Mouse (Mus musculus) T-cell, adult 66 days (primary cell): ENCODE data around the gene Slc8a3. TPM values are rescaled to one million over a fixed set of nuclear protein-coding genes. Genes with fewer than 3 reads are reported as not detected.

ENCODE experiments used
- total RNA-seq, 2 experiments: library from RNA; stranded (reverse); gene quantifications; 3 replicates in 1 of 2; 4 replicates in 1 of 2; pipeline ENCODE4 v1.2.4; 2023

Gene Slc8a3
- not detected for total RNA-seq

GRCm38 (mm10) chr12:81332875-81333421 is at the start of gene Slc8a3:
Slc8a3 (minus strand) TSS chr12:81333180.

DNA sequence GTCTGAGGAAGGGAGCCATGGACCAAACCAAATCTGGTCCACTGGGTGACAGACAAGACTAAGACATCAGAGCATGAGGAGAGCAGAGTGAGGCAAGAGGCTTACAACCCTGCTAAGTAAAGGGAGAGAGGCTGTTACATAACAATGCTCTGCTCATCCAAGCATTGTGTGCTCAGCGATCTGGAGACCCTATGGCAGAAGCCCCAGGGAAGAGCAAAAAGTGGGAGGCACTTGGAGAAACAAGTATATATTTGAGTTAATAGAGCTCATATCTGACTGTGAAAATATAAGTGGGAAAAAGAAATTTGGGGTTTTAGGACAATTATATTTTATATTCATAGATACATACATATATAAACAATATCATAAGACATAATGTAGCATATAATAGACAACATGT is 46.4 kb upstream of the Slc8a3 start, which contains the start of gene Gm4787:
Gene Gm4787 (minus strand): TSS at position 101 of the 400 bp plus-strand sequence.

Other genes with a start within 250 kb of the Slc8a3 start
- 1 to 10 TPM in 1 of 2 experiments, under 1 TPM in 1; 0.70 to 1.7 TPM for gene Gm4787, start 46.3 kb upstream of the Slc8a3 start, total RNA-seq
- gene Adam4, start 88.8 kb upstream of the Slc8a3 start, total RNA-seq = 1 to 10 TPM; 2.9 to 3.1 TPM
- 10 to 100 TPM; 78.1 to 78.6 TPM for gene Cox16, start 151.9 kb upstream of the Slc8a3 start, total RNA-seq
- gene Gm20498, start 199.7 kb upstream of the Slc8a3 start, total RNA-seq = 10 to 100 TPM in 1 of 2 experiments, 1 to 10 TPM in 1; 9.9 to 19.5 TPM
- 10 to 100 TPM; 36.6 to 36.8 TPM for gene Synj2bp, start 199.7 kb upstream of the Slc8a3 start, total RNA-seq
- under 1 TPM in 1 of 2 experiments, not detected in 1; 0.17 TPM for gene Adam21, start 235.3 kb upstream of the Slc8a3 start, total RNA-seq